ENCODE assay signal across 17 mouse cellular contexts in genomic region chr1:37744650-37745259, GRCm38 (mm10). TPM values are rescaled to one million over a fixed set of nuclear protein-coding genes. Genes with fewer than 3 reads are reported as not detected.
DNase-seq lines count a peak whose midpoint lies in the region; ATAC-seq and TF ChIP-seq lines count a peak whose summit lies in the region.
"Had no signal": no experiment of that assay in that cellular context is flagged by ENCODE, and none has a peak within 500 bp of the region (broad histone marks: within the 10 kb centered on the region; RNA-seq: fewer than 3 reads in every experiment).

No protein-coding gene starts in this region.

- H3K27ac ChIP-seq in kidney, adult 2 months (ENCODE audit: insufficient read depth, low read depth, low read length), result no peak overlapping the region
- H3K27ac ChIP-seq in lung, postnatal 0 days (ENCODE audit: low read length), result no peak overlapping the region
- H3K27ac ChIP-seq: forebrain, embryonic 13.5 days; limb, embryonic 10.5 days had no signal

- H3K27me3 ChIP-seq in kidney, adult 2 months (replicated peaks; ENCODE audit: control insufficient read depth, insufficient read depth, low read length), result no peaks in the 10 kb centered on the region
- no peaks in the 10 kb centered on the region for H3K27me3 ChIP-seq in lung, postnatal 0 days (replicated peaks; ENCODE audit: insufficient read depth, low read length)
- H3K27me3 ChIP-seq: forebrain, embryonic 13.5 days had no signal

- TF ChIP-seq POLR2A in kidney, adult 2 months (IDR thresholded peaks at IDR 0.05; ENCODE audit: low read depth, low read length), result no peak

- intact Hi-C loops in heart, postnatal 14 days (cut with DNase I), result no loop called here

- no peak overlapping the region for H3K4me3 ChIP-seq in kidney, adult 2 months (ENCODE audit: insufficient read depth, low read depth, low read length)
- no peak overlapping the region for H3K4me3 ChIP-seq in lung, postnatal 0 days (ENCODE audit: low read depth, low read length)
- H3K4me3 ChIP-seq: forebrain, embryonic 13.5 days; limb, embryonic 10.5 days had no signal

- TF ChIP-seq CTCF in kidney, adult 2 months (conservative IDR thresholded peaks at IDR 0.05; ENCODE audit: insufficient read depth, insufficient read length, low read depth, low read length), result no peak
- no peak for TF ChIP-seq CTCF in lung, postnatal 0 days (IDR thresholded peaks at IDR 0.05)

- no peak for TF ChIP-seq EP300 in lung, postnatal 0 days (IDR thresholded peaks at IDR 0.05)

- WGBS in kidney, adult 2 months, result 81% methylated on average over 9 of the region's 9 CpGs
- 62% methylated on average over 9 of the region's 9 CpGs for WGBS in lung, postnatal 0 days

- ATAC-seq in lung, postnatal 0 days, result no peak
- ATAC-seq: CD4-positive, CD25-positive, alpha-beta regulatory T cell, adult 4 months; forebrain, embryonic 13.5 days; midbrain, embryonic 16.5 days had no signal

- H3K9ac ChIP-seq in lung, postnatal 0 days (replicated peaks; ENCODE audit: low read depth), result no peak overlapping the region
- H3K9ac ChIP-seq: forebrain, embryonic 13.5 days had no signal

- DNase-seq in heart, adult 11 months, result peak; percentile 63
- no peak for DNase-seq in heart, postnatal 14 days
- peak; percentile 12 for DNase-seq in right cerebral cortex, postnatal 25 days
- DNase-seq in right cerebral cortex, postnatal 4 days, result no peak
- peak; percentile 14 for DNase-seq in liver
- DNase-seq in kidney, adult 2 months, result no peak
- DNase-seq in adipocyte (ENCODE audit: low spot score), result no peak
- no peak for DNase-seq in lung, postnatal 0 days (ENCODE audit: low spot score)
- DNase-seq: adrenal gland, postnatal 25 days; cerebellum, adult 11 months; gastrocnemius, postnatal 10 days; lung, adult 18-20 months had no signal

- no peak overlapping the region for H3K4me2 ChIP-seq in lung, postnatal 0 days (replicated peaks; ENCODE audit: low read depth, low read length)
- H3K4me2 ChIP-seq: forebrain, embryonic 13.5 days; heart, embryonic 11.5 days had no signal

- no peaks in the 10 kb centered on the region for H3K4me1 ChIP-seq in kidney, adult 2 months (ENCODE audit: control insufficient read depth, insufficient read depth, low read length)
- no peaks in the 10 kb centered on the region for H3K4me1 ChIP-seq in lung, postnatal 0 days (ENCODE audit: insufficient read depth, low read depth, low read length)
- H3K4me1 ChIP-seq: forebrain, embryonic 13.5 days; limb, embryonic 10.5 days had no signal

- H3K9me3 ChIP-seq in lung, postnatal 0 days (ENCODE audit: low read length), result no peaks in the 10 kb centered on the region
- H3K9me3 ChIP-seq: forebrain, embryonic 13.5 days; limb, embryonic 10.5 days had no signal

- H3K36me3 ChIP-seq in kidney, adult 2 months (ENCODE audit: control insufficient read depth, insufficient read depth, low read length), result no peaks in the 10 kb centered on the region
- H3K36me3 ChIP-seq in lung, postnatal 0 days (ENCODE audit: insufficient read depth, low read length), result no peaks in the 10 kb centered on the region
- H3K36me3 ChIP-seq: limb, embryonic 10.5 days had no signal

RNA-seq across cellular contexts. Expression of gene 2010300C02Rik, which starts 24.9 kb away (rescaled TPM):
- total RNA-seq in heart, postnatal 14 days (2021), result 1 to 10 TPM; 1.1 to 1.3 TPM
- polyA plus RNA-seq in kidney, adult 2 months (2012; rRNA removed), result 0.86 and 1.2 TPM in 2 replicates
- polyA plus RNA-seq in lung, postnatal 0 days (2015; fragmentation: Nextera tagmentation; extraction: Ambion mirVana), result 9.2 TPM in 2 replicates

Comparison
In these comparisons a context has a peak if more than half of its experiments do, and no peak if none do; other contexts are left out.
1. DNase-seq: peak in heart, adult 11 months (single experiment), right cerebral cortex, postnatal 25 days (single experiment) and liver (single experiment); none in heart, postnatal 14 days (0 of 2), right cerebral cortex, postnatal 4 days (single experiment), kidney, adult 2 months (single experiment), adipocyte (single experiment) and lung, postnatal 0 days (single experiment).